Mouse (Mus musculus): ENCODE results near the gene Ugt1a8.
A peak's percentile ranks its signal among the peaks of the same experiment; 100 is the strongest.

Ugt1a8 gene

DNA sequence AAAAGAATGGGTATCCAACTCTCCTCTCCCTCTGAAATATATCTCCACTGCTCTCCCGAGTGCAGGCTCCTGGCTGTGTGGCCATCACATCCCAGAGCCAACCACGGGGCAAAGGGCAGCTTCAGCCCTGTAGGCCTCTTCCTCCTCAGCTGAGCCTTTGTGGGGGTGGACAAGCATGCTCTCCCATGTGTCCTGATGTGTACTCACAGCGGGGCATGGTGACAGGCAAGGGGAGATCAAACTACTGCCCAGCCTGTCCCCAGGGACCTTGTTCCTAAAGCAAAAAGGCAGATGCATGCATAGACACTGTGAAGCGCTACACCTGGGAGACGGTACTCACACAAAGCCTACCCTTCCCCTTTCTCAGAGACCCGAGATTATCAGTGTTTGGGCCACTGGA is 172.5 kb downstream of the Ugt1a8 start:
- peak; percentile 31 for DNase-seq (ENCODE audit: low spot score)

DNA sequence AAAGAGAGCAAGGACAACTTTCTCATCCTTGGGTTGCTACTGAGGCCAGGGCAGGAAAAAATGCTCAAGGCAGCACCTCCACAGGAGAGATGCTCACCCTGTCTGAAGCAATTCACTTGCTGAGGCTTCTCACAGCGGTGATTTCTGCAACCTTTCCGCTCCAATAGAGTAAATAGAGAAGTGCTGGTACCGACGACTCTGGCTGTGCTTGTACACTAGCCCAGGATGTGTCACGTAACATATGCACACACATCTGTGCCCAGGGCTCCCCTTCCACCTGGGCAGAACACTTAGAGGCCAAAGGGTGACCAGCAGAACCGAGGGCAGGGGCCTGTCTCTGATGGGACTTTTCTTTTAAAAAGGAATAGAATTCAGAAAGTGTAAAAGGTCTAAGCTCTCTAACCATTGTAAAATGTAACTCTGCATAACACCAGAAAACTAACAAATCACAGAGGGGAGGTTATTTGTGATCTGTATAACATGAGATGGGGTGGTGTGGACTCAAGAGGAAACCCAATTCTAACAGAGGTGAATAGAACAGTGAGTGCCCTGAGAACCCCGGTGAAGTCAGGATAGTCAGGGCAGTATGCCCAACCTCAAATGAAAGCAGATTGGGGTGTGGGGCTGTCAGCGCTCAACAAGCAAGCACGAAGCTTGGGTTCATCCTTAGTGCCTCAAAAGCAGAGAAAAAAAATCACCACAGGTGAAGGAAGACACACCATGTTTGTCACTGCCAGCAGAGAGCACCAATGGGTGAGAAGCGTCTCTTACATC is 173.2 kb downstream of the Ugt1a8 start:
- DNase-seq (ENCODE audit: low spot score), result no peak

DNA sequence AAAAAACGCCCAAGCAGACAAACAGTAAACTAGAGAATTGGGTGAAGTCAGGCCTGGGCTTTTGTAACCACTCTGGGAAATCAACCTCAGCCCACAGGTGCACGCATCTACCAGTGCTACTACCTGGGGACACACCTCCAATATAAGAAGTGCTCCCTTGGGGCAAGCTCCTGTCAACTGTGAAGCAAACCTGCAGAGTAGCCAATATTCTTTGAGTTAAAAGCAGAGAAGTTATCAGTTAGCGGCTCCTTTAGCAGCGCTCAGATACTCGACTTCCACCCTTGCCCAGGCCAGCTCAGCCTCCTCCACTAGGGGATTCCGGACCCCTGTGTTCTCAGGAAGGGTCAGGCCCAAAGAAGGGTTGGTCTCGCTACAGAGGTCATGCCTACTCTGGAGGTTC is 174.1 kb downstream of the Ugt1a8 start:
- no peak for DNase-seq (ENCODE audit: low spot score)

DNA sequence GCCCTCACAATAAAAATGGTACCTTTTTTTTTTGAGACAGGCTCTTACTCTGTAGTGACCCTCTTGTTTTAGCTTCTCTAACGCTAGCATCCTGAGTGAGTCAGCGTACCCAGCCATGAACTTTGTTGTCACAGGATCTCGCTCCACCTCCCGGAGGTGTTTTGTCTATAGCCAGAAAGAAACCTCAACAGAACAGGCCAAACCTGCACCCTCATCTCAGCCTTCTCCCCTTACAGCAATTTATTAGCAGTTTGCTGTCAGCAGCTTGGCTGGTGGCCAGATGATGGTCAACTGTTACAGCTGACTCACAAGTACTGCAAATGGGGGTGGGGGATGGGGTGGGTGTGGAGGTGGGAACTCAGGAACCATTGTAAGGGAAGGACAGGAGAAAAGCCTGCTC is 174.6 kb downstream of the Ugt1a8 start:
- no peak for DNase-seq (ENCODE audit: low spot score)

DNA sequence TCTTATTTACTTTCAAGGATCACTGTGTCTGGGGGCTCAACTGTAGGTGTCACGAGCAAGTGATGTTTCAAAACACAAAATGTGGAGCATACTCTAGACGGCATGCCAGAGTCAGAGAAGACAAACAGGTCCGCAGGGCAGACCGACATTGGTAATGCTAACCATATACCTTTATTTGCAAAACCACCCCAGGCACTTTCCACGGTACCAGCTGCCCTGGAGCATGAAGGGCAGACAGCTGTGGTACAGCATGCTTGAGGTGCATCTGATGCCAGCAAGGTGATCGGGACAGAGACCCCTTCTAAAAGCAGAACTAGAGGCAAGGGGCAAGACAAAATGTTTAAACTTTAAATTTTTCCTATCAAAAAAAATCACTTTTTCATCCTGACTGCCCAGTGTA is 175.3 kb downstream of the Ugt1a8 start:
- no peak for DNase-seq (ENCODE audit: low spot score)

DNA sequence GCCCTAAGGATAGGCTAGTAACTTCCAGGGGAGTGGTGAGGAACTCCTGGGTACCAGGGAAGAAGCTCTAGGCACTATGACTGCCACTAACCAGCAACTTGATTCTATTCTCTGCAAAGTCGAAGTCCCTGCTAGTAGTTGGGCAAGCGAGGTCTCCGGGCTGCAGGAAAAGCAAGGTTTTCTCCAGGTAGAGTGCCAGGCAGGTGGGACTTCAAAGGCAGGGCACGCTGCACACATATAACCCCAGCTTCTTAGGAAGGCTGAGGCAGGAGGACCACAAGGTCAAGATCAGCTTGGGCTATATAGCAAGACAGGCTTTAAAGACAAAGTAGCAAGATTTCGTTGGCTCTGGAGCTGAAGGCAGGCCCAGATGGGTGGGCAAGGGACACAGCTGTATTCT is 176.2 kb downstream of the Ugt1a8 start:
- DNase-seq (ENCODE audit: low spot score), result no peak

DNA sequence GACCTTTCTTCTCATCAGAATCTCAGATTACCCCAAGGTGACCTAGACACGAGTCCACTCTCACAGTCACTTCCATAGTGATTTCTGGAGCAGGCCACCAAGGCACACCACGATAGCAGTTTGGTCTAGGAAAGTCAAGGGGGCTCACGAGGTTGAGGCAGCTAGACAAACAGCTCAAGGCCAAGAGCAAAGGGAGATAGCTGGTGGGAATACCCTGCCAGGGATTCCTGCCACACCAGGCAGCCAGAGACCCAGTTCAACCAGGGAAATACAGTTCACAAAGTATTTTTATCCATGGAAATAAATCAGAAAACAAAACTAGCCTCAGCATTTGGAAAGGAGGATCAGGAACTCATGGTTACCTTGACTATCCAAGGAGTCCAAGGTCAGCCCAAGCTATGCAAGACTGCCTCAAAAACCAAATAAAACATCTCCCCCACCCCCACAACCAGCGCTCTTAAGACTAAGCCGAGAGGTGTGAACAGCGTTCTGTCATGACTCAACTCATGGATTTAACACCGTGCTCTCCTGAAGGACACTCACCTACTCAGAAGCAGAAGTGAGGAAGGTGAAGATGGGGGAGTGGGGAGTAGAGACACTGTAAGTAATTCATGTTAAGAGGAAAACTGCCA is 176.7 kb downstream of the Ugt1a8 start:
- no peak for DNase-seq (ENCODE audit: low spot score)

DNA sequence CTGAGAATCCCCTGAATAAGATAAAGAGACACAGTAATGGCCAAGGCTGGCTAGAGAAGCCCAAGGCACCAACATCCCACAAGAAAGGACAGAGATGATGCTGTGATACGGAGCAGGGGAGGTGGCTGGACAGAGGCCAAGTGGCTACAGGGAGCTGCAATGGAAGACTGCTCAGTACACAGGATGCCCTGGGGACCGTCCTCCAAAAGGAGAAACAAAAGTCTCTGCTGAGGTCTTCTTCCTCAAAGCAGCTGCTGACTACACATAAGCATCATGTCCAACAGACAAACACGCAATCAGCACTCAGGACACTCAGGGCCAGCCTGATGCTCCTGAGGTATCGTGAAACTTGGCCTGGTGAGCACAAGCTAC is 177.2 kb downstream of the Ugt1a8 start:
- no peak for DNase-seq (ENCODE audit: low spot score)

DNA sequence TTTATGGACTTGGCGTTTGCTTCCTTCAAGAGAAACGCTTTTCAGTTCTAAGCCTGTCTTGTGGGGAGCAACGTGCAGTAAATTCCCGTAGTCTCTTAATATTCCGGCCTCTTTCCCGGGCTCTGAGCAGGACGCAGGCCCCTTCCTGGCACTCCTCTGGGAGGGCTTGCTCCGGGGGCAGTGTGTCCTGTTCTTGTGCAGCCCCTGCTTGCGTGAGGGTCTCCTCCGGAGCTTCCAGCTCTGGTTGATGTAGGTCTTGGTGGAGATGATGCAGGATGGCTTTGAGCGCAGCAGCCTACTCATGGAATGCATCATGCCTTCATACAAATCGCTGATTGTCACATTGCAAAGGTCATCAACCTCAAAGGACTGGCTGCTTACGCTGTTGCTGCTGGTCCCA is 178.5 kb downstream of the Ugt1a8 start:
- DNase-seq (ENCODE audit: low spot score), result no peak

DNA sequence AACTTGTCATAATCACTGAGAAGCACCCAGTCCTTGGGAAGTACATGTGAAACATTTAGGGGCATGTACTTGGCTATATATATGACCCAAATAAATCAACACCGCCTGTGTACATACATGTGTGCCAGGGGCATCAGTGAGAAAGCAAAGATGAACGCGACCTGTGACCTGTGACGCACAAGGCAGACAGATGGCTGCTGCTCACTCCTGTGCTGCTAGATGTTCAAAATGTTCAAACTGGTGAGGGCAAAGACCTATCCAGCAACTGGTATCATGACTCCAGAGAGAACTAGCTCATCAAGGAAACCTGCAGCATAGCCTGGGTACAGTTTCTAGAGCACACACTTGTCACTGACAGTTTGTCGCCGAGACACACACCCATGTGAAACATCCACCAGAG is 179.9 kb downstream of the Ugt1a8 start:
- DNase-seq (ENCODE audit: low spot score), result no peak

DNA sequence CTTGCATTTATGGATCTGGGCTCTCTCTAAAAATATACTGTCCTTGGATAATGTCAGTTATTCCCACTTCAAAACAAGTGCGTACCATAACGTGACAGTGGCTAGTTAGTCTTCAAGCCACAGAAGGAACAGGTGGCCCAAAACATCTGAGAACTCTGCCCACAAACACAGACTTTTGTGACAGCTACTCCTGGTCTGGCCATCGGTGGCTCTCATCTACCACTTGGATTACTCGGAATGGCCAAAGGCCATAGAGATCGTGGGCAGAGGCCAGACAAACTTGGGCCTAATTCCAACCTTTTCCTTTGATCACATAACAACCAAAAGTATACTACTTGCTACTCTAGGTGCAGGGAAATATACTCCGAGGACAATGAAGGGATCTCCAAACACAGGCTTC is 180.5 kb downstream of the Ugt1a8 start:
- DNase-seq (ENCODE audit: low spot score), result no peak
